Mouse (Mus musculus) thymus, postnatal 14 days (tissue): ENCODE data around the gene Wdr5.

ENCODE experiments used
- DNase-seq: peaks from one replicate; pipeline ENCODE4 v3.0.0; 2021

Wdr5 gene

GRCm38 (mm10) chr2:27554308-27554707 lies 39.4 kb downstream of the Wdr5 start:
- DNase-seq = no peak

GRCm38 (mm10) chr2:27556921-27557320 lies 42.0 kb downstream of the Wdr5 start:
- DNase-seq = no peak

GRCm38 (mm10) chr2:27560708-27561123 lies 45.8 kb downstream of the Wdr5 start:
- no peak for DNase-seq

GRCm38 (mm10) chr2:27561159-27561558 lies 46.2 kb downstream of the Wdr5 start:
- DNase-seq = no peak

- DNase-seq = no peak
Observed at GRCm38 (mm10) chr2:27561829-27562228, 46.9 kb downstream of the Wdr5 start.

- peak; percentile 14 for DNase-seq
Observed at GRCm38 (mm10) chr2:27563641-27564148, 48.7 kb downstream of the Wdr5 start.

- no peak for DNase-seq
Observed at GRCm38 (mm10) chr2:27564694-27565093, 49.7 kb downstream of the Wdr5 start.

- no peak for DNase-seq
Observed at GRCm38 (mm10) chr2:27565316-27566103, 50.6 kb downstream of the Wdr5 start.

- DNase-seq = no peak
Observed at GRCm38 (mm10) chr2:27570856-27571255, 55.9 kb downstream of the Wdr5 start.

- DNase-seq = no peak
Observed at GRCm38 (mm10) chr2:27572261-27572793, 57.4 kb downstream of the Wdr5 start.

GRCm38 (mm10) chr2:27572928-27573627 lies 58.1 kb downstream of the Wdr5 start:
- DNase-seq = no peak

GRCm38 (mm10) chr2:27573628-27573966 lies 58.6 kb downstream of the Wdr5 start:
- DNase-seq = no peak

- no peak for DNase-seq
Observed at GRCm38 (mm10) chr2:27576416-27576815, 61.5 kb downstream of the Wdr5 start.

GRCm38 (mm10) chr2:27578552-27578951 lies 63.6 kb downstream of the Wdr5 start:
- no peak for DNase-seq

- no peak for DNase-seq
Observed at GRCm38 (mm10) chr2:27582112-27582511, 67.2 kb downstream of the Wdr5 start.

- no peak for DNase-seq
Observed at GRCm38 (mm10) chr2:27583019-27583418, 68.1 kb downstream of the Wdr5 start.

GRCm38 (mm10) chr2:27584546-27584945 lies 69.6 kb downstream of the Wdr5 start:
- no peak for DNase-seq
